Mouse (Mus musculus): ENCODE results near the gene Plppr1. TPM values are rescaled to one million over a fixed set of nuclear protein-coding genes. Genes with fewer than 3 reads are reported as not detected.

Gene Plppr1
- total RNA-seq (2021), result not detected

GRCm38 (mm10) chr4:49059021-49059401 is at the start of gene Plppr1:
TSS of gene Plppr1 (plus strand) at chr4:49059273.
- DNase-seq, result no peak
- intact Hi-C loops (cut with DNase I), result no loop called here

- intact Hi-C loops (cut with DNase I), result no loop called here
- DNase-seq, result no peak
These were observed 42.4 kb upstream of the Plppr1 start for GRCm38 (mm10) chr4:49016701-49017100.

- intact Hi-C loops (cut with DNase I), result no loop called here
- no peak for DNase-seq
These were observed 35.9 kb upstream of the Plppr1 start for GRCm38 (mm10) chr4:49023221-49023620.

- intact Hi-C loops (cut with DNase I), result no loop called here
- DNase-seq, result no peak
These were observed 20.8 kb upstream of the Plppr1 start for GRCm38 (mm10) chr4:49038311-49038710.

GRCm38 (mm10) chr4:49039854-49040253 is 19.2 kb upstream of the Plppr1 start:
- DNase-seq, result no peak
- intact Hi-C loops (cut with DNase I), result loop anchor here (5.0 kb wide), 1 partner anchor 248 kb away; no protein-coding TSS in a partner anchor

- intact Hi-C loops (cut with DNase I), result loop anchor here (5.0 kb wide), 1 partner anchor 249 kb away; no protein-coding TSS in a partner anchor
- DNase-seq, result peak; percentile 57 to 63
These were observed 17.4 kb upstream of the Plppr1 start for GRCm38 (mm10) chr4:49041655-49042054.

- intact Hi-C loops (cut with DNase I), result no loop called here
- DNase-seq, result no peak
These were observed 8.4 kb upstream of the Plppr1 start for GRCm38 (mm10) chr4:49050628-49051027.

- no peak for DNase-seq
- intact Hi-C loops (cut with DNase I), result no loop called here
These were observed 1.2 kb upstream of the Plppr1 start for GRCm38 (mm10) chr4:49057916-49058315.

GRCm38 (mm10) chr4:49058557-49058956 is 516 bp upstream of the Plppr1 start:
- intact Hi-C loops (cut with DNase I), result no loop called here
- DNase-seq, result no peak

GRCm38 (mm10) chr4:49059402-49060381 is 619 bp downstream of the Plppr1 start:
- intact Hi-C loops (cut with DNase I), result no loop called here

GRCm38 (mm10) chr4:49069471-49069870 is 10.4 kb downstream of the Plppr1 start:
- intact Hi-C loops (cut with DNase I), result no loop called here
- DNase-seq, result no peak

More at GRCm38 (mm10) chr4:49059402-49060381, 619 bp downstream of the Plppr1 start:
- DNase-seq, result peak in 1 of 2 experiments; percentile 14

- intact Hi-C loops (cut with DNase I), result no loop called here
- DNase-seq, result peak; percentile 58 to 61
These were observed 13.8 kb downstream of the Plppr1 start for GRCm38 (mm10) chr4:49072886-49073285.

GRCm38 (mm10) chr4:49075881-49076280 is 16.8 kb downstream of the Plppr1 start:
- no peak for DNase-seq
- intact Hi-C loops (cut with DNase I), result no loop called here

GRCm38 (mm10) chr4:49079399-49079798 is 20.3 kb downstream of the Plppr1 start:
- no peak for DNase-seq
- intact Hi-C loops (cut with DNase I), result no loop called here

GRCm38 (mm10) chr4:49088205-49088604 is 29.1 kb downstream of the Plppr1 start:
- no peak for DNase-seq
- intact Hi-C loops (cut with DNase I), result no loop called here

GRCm38 (mm10) chr4:49090461-49090860 is 31.4 kb downstream of the Plppr1 start:
- DNase-seq, result no peak
- intact Hi-C loops (cut with DNase I), result no loop called here

- intact Hi-C loops (cut with DNase I), result no loop called here
- DNase-seq, result no peak
These were observed 40.4 kb downstream of the Plppr1 start for GRCm38 (mm10) chr4:49099448-49099847.

GRCm38 (mm10) chr4:49101934-49102768 is 43.1 kb downstream of the Plppr1 start:
- no peak for DNase-seq
- intact Hi-C loops (cut with DNase I), result no loop called here

- no peak for DNase-seq
- intact Hi-C loops (cut with DNase I), result no loop called here
These were observed 43.7 kb downstream of the Plppr1 start for GRCm38 (mm10) chr4:49102769-49103193.

GRCm38 (mm10) chr4:49104860-49105259 is 45.8 kb downstream of the Plppr1 start:
- intact Hi-C loops (cut with DNase I), result no loop called here

GRCm38 (mm10) chr4:49107895-49108294 is 48.8 kb downstream of the Plppr1 start:
- intact Hi-C loops (cut with DNase I), result no loop called here
- no peak for DNase-seq

More at GRCm38 (mm10) chr4:49104860-49105259, 45.8 kb downstream of the Plppr1 start:
- no peak for DNase-seq
